Mouse (Mus musculus) stomach, embryonic 14.5 days (tissue): ENCODE results near the gene Adipor1. TPM values are rescaled to one million over a fixed set of nuclear protein-coding genes. Genes with fewer than 3 reads are reported as not detected.

Source experiments
- ATAC-seq: fragments of 200-750 bp; cut with Nextera tagmentation; 2 replicates; pipeline ENCODE4 v1.8.0; 2017; ENCODE audit warnings: low read depth, moderate TSS enrichment; ENCODE audit not compliant: insufficient number of reproducible peaks, insufficient read depth, low FRiP score
- H3K27ac ChIP-seq: fragments of 300-500 bp; sonication (generic); 2 replicates; pipeline ENCODE4 v1.5.1; 2014; ENCODE audit warnings: mild to moderate bottlenecking, low read length, moderate library complexity, mixed read lengths
- H3K27me3 ChIP-seq: fragments of 300-500 bp; sonication (generic); 2 replicates; pipeline ENCODE4 v1.6.1; 2014; ENCODE audit warnings: low read length, control low read depth, mixed read lengths; ENCODE audit not compliant: control insufficient read depth, insufficient read depth
- H3K36me3 ChIP-seq: fragments of 300-500 bp; sonication (generic); 2 replicates; pipeline ENCODE4 v1.6.1; 2014; ENCODE audit warnings: mild to moderate bottlenecking, control low read depth, low read length, moderate library complexity, mixed read lengths; ENCODE audit not compliant: control insufficient read depth, insufficient read depth
- H3K4me1 ChIP-seq: fragments of 300-500 bp; sonication (generic); 2 replicates; pipeline ENCODE4 v1.6.1; 2014; ENCODE audit warnings: low read length, control low read depth, mixed read lengths; ENCODE audit not compliant: control insufficient read depth, insufficient read depth
- H3K4me2 ChIP-seq: fragments of 300-500 bp; sonication (generic); replicated peaks from 2 replicates; pipeline ENCODE4 v1.6.1; 2014; ENCODE audit warnings: low read depth, low read length, control low read depth
- H3K4me3 ChIP-seq: fragments of 300-500 bp; sonication (generic); 2 replicates; pipeline ENCODE4 v1.5.1; 2014; ENCODE audit warnings: low read depth, low read length, control low read depth
- H3K9ac ChIP-seq: fragments of 300-500 bp; sonication (generic); replicated peaks from 2 replicates; pipeline ENCODE4 v1.6.1; 2014; ENCODE audit warnings: low read depth, mild to moderate bottlenecking, control low read depth, low read length, moderate library complexity, mixed read lengths
- H3K9me3 ChIP-seq: fragments of 300-500 bp; sonication (generic); 2 replicates; pipeline ENCODE4 v1.6.1; 2016; ENCODE audit warnings: low read depth, low read length, control low read depth; ENCODE audit not compliant: control insufficient read depth
- WGBS: fragments of 180-500 bp; shearing (Covaris S2); extraction: QIAGEN DNeasy Blood & Tissue Kit; methylation state at CpG from one replicate; pipeline ENCODE4 v1.1.7; 2014; 5-methylcytosine and 5-hydroxymethylcytosine counted together
- polyA plus RNA-seq: library from polyadenylated mRNA; unstranded; fragments of >200 nt; fragmentation: Nextera tagmentation; extraction: Ambion mirVana; gene quantifications from 2 replicates; pipeline ENCODE4 v1.2.1, GENCODE M21; 2014

The Adipor1 gene
- polyA plus RNA-seq, 1 experiment from 2014 or later = 85.5 TPM

DNA sequence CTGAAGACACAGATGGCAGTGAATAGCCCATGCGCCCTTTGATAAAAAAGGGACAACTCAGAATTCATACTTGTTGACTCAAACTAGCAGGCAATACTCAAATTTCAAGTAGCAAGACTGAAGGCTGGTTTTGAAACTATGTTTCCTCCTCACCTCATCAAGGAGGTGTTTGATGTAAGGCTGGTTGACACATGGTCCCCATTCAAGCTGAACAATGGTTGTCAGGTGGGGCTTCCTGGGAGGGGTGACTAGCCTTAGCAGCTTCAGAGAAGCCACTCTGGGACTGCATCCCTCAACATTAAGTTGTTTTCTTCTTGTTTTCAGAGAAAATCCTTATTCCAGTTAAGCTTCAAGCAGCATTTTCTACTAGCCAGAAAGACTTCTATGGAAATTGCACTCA lies 29.5 kb upstream of the Adipor1 start, which contains the start of gene 4933406M09Rik:
Gene 4933406M09Rik (plus strand): TSS at position 275 of the 400 bp plus-strand sequence.
- H3K27me3 ChIP-seq = no peaks in the 10 kb centered on the region
- no peaks in the 10 kb centered on the region for H3K9me3 ChIP-seq
- H3K4me3 ChIP-seq = no peak within 1 kb of the TSS
- peaks cover 8% of the 10 kb centered on the region; the same call in 1 of the 2 replicates for H3K4me1 ChIP-seq
- H3K36me3 ChIP-seq = no peaks in the 10 kb centered on the region
- no peak within 1 kb of the TSS for H3K27ac ChIP-seq
- 80% methylated on average over 1 of the region's 1 CpGs for WGBS
- no peak for ATAC-seq
- no peak within 1 kb of the TSS for H3K4me2 ChIP-seq
- H3K9ac ChIP-seq = no peak within 1 kb of the TSS

GRCm38 (mm10) chr1:134393827-134394226 lies 21.4 kb upstream of the Adipor1 start:
- WGBS = 32% methylated on average over 5 of the region's 5 CpGs
- H3K4me1 ChIP-seq = no peaks in the 10 kb centered on the region
- ATAC-seq = no peak

DNA sequence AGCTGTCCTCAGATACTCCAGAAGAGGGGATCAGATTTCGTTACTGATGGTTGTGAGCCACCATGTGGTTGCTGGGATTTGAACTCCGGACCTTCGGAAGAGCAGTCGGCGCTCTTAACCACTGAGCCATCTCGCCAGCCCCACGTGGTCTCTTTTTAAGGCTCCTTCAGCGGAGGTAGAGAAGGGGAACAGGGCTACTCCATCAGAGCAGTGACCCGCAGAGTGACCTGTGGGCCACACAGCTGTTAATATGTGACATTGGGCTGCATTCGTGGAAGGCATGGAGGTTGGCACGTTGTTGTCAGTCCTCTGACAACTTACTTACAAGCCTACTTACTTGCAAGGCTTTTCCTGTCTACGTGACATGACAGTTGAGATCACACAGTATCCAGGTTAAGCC lies 17.0 kb upstream of the Adipor1 start:
- H3K27me3 ChIP-seq = no peaks in the 10 kb centered on the region
- no peaks in the 10 kb centered on the region for H3K36me3 ChIP-seq
- H3K4me3 ChIP-seq = no peak overlapping the region
- H3K4me1 ChIP-seq = no peaks in the 10 kb centered on the region
- no peak overlapping the region for H3K9ac ChIP-seq
- H3K4me2 ChIP-seq = no peak overlapping the region
- no peak for ATAC-seq
- 91% methylated on average over 12 of the region's 12 CpGs for WGBS
- no peaks in the 10 kb centered on the region for H3K9me3 ChIP-seq
- no peak overlapping the region for H3K27ac ChIP-seq

More at GRCm38 (mm10) chr1:134393827-134394226, 21.4 kb upstream of the Adipor1 start:
- Histone ChIP-seq H3K9ac (no peak overlapping the region), H3K9me3 (no peaks in the 10 kb centered on the region), H3K4me3 (no peak overlapping the region), H3K4me2 (no peak overlapping the region), H3K27me3 (no peaks in the 10 kb centered on the region), H3K27ac (no peak overlapping the region), H3K36me3 (no peaks in the 10 kb centered on the region)

DNA sequence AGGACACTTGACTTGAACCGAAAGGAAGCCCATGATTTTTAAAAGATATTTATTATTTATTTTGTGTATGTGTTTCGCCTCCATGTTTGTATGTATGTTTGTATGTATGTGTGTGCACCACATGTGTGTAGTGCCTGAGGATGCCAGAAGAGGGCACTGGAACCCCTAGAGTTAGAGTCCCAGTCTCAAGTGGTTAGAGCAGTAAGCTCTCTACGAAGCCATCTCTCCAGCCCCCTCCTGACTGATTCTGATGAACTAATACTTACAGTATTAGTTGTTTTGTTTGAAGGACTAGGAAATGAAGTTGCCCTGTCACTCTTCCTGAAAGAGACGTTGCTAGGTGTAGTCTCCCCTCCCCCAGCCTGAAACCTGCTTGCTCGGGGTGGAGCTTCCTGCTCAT lies 15.4 kb upstream of the Adipor1 start:
- H3K4me3 ChIP-seq = no peak overlapping the region
- no peak for ATAC-seq
- H3K27ac ChIP-seq = no peak overlapping the region
- no peaks in the 10 kb centered on the region for H3K9me3 ChIP-seq
- H3K4me1 ChIP-seq = no peaks in the 10 kb centered on the region
- no peaks in the 10 kb centered on the region for H3K36me3 ChIP-seq
- WGBS = 61% methylated on average over 5 of the region's 5 CpGs
- H3K4me2 ChIP-seq = no peak overlapping the region
- no peak overlapping the region for H3K9ac ChIP-seq
- no peaks in the 10 kb centered on the region for H3K27me3 ChIP-seq

DNA sequence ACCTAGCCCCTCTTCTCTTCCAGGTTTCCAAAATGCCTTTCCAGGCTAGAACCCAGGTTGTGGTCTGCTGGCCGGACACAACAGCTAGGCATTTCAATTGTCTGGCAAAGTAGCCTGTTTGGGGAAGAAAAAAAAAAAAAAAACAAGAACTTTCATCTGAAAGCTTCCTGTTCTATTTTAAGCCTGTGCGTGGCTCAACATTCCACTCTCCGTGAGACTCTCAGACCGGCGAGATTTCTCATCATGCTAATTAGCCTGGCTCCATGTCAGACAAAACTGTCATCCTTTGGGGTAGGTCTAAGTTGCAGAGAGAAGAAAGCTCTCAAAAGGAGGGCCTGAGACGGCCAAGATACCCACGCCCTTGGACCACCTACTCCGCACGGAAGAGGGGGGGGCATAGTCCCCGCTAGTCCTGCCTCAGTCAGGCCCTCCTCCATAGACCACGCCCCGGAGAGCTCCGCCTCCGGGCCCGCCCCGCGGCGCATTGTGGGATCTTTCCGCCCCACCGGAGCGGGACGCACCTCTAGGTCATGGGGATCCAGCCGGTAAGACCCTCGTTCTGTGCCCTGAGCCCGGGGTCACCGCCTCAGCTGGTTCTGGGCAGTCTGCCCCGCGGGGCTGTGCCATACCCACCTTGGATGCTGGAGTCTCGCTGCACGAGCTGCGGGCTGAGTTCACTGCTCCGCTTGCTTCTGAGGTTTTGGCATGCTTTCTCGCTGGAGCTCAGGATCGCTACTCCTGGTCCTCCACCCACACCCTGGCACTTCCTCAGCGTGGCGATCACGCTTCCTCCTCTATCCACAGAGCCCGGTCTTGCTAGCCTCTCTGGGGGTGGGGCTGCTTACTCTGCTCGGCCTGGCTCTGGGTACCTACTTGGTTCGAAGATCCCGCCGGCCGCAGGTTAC lies 9.4 kb upstream of the Adipor1 start, which contains the start of gene Cyb5r1:
Gene Cyb5r1 (plus strand): TSS at position 51 of the 905 bp plus-strand sequence.
- under 1% methylated on average over 43 of the region's 43 CpGs for WGBS
- Histone ChIP-seq H3K36me3 (peaks cover 21% of the 10 kb centered on the region), H3K27ac (peak within 1 kb of the TSS; percentile 53; the same call in 1 of the 2 replicates), H3K9ac (peak within 1 kb of the TSS; percentile 60), H3K9me3 (no peaks in the 10 kb centered on the region), H3K4me3 (peak within 1 kb of the TSS; percentile 79), H3K4me1 (peaks cover 3% of the 10 kb centered on the region; the same call in 1 of the 2 replicates), H3K27me3 (no peaks in the 10 kb centered on the region), H3K4me2 (peak within 1 kb of the TSS; percentile 63)
- ATAC-seq = peak; percentile 98

DNA sequence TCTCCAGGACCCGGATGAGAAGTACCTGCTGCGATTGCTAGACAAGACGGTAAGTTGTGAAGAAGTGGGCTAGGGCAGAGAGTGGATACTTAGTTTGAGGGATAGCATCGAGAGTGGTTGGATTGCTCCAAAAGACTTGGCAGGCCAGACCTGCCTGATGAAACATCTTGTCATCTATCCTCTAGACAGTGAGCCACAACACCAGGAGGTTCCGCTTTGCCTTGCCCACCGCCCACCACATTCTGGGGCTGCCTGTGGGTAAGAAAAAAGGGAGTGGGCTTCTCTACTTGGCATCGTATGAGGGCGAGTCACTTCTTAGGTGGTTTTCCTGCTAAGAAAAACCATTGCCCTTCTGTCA lies 8.8 kb upstream of the Adipor1 start:
- H3K36me3 ChIP-seq = peaks cover 27% of the 10 kb centered on the region
- WGBS = 18% methylated on average over 8 of the region's 8 CpGs
- no peaks in the 10 kb centered on the region for H3K27me3 ChIP-seq
- no peak for ATAC-seq
- peak overlapping the region; percentile 60 for H3K9ac ChIP-seq
- H3K4me2 ChIP-seq = peak overlapping the region; percentile 63
- H3K4me3 ChIP-seq = peak overlapping the region; percentile 79
- no peaks in the 10 kb centered on the region for H3K9me3 ChIP-seq
- peak overlapping the region; percentile 53; the same call in 1 of the 2 replicates for H3K27ac ChIP-seq
- peaks cover 3% of the 10 kb centered on the region; the same call in 1 of the 2 replicates for H3K4me1 ChIP-seq

- peaks cover 3% of the 10 kb centered on the region; the same call in 1 of the 2 replicates for H3K4me1 ChIP-seq
- no peak for ATAC-seq
- no peaks in the 10 kb centered on the region for H3K27me3 ChIP-seq
- H3K9ac ChIP-seq = no peak overlapping the region
- H3K36me3 ChIP-seq = peaks cover 27% of the 10 kb centered on the region
- H3K27ac ChIP-seq = no peak overlapping the region
- WGBS = 83% methylated on average over 8 of the region's 8 CpGs
- H3K9me3 ChIP-seq = no peaks in the 10 kb centered on the region
- no peak overlapping the region for H3K4me3 ChIP-seq
- no peak overlapping the region for H3K4me2 ChIP-seq
Measured at GRCm38 (mm10) chr1:134408080-134408479, 7.1 kb upstream of the Adipor1 start.

DNA sequence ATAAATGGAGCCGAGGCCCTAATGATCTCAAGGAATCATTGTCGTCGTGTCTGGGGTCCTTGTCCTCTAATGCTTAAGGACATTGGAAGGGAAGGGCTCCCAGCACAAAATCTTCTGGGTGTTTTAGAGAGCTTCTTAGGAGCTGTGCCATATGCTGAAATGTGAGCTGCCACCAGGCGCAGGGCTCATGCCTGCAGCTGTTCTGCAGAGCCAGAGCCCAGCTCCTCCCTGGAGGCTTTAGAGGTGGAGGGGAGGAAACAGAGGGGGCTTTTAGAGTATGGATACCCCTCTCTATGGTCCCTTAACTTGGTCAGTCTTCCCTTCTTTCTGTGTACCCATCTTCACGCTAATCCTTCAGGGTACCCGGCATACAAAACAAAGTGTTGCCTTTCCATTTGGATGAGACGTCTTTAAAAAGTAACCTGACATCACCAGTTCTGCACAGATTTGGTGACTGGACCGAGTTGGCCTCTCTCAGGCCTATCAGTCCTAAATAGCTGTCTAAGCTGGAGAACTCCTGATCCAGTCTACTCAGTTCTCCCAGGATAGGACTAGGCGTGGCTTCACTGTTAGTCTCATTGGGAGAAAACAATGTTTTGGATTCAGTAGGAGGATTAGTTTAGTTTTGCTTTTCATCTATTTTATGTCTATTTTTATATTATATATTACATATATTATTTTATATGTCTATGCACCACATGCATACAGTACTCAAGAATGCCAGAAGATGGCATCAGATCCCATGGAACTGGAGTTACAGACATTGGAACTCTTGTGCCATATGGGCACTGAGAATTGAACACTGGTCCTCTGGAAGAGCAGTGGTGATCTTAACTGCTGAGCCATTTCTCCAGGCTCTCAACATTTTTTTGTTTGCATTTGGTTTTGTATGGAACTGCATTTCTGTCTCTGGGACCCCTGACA lies 3.2 kb upstream of the Adipor1 start:
- WGBS = 91% methylated on average over 9 of the region's 9 CpGs
- Histone ChIP-seq H3K9me3 (no peaks in the 10 kb centered on the region), H3K27me3 (no peaks in the 10 kb centered on the region), H3K4me3 (no peak overlapping the region), H3K36me3 (peaks cover 27% of the 10 kb centered on the region), H3K9ac (no peak overlapping the region), H3K27ac (no peak overlapping the region), H3K4me2 (no peak overlapping the region), H3K4me1 (peaks cover 17% of the 10 kb centered on the region; the same call in 1 of the 2 replicates)
- ATAC-seq = no peak
